Mouse (Mus musculus) cerebellum, adult 2 months (tissue): Measurements from ENCODE around the gene Agbl4.

Experiments used
- CTCF ChIP-seq: fragments of 200-500 bp; IDR thresholded peaks from 2 replicates; pipeline ENCODE4 v1.5.1; 2011; ENCODE audit warnings: low read depth, mild to moderate bottlenecking, control low read depth, low read length, moderate library complexity, borderline replicate concordance; ENCODE audit not compliant: insufficient read depth
- POLR2A ChIP-seq: fragments of 200-500 bp; IDR thresholded peaks from 2 replicates; pipeline ENCODE4 v1.6.1; 2011; ENCODE audit warnings: low read length, control low read depth, borderline replicate concordance; ENCODE audit not compliant: insufficient read depth

- no peak for TF ChIP-seq CTCF
- no peak for TF ChIP-seq POLR2A
Measured at GRCm38 (mm10) chr4:111400676-111401075, 1003.2 kb downstream of the Agbl4 start.
